Mouse (Mus musculus): ENCODE data around the gene 4930438A08Rik.

DNA sequence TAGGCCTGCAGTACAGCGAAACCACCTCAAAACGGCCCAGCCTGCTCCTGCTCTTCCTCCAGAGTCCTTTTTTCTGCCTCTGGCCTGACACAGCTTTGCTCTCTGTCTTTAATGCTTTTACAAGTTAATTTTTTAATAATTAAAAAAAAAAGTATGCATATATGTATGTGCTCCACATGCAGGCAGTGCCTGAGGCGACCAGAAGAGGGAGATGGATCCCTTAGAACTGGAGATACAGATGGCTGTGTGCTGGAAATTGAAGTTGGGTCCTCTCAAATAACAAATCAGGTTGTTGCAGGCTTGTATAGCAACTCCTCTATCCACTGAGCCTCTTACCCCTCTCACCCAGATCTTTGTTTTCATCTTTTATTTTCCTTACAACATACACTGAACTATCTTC lies 52.2 kb downstream of the 4930438A08Rik start:
- TF ChIP-seq CTCF (IDR thresholded peaks at IDR 0.05; ENCODE audit: borderline replicate concordance, insufficient read depth, low read depth, low read length), result no peak
- no peak for TF ChIP-seq POLR2A (IDR thresholded peaks at IDR 0.05; ENCODE audit: borderline replicate concordance, insufficient read depth, low read length)
